Mouse (Mus musculus) liver, embryonic 11.5 days (tissue): Measurements from ENCODE around the gene Dlg2. TPM values are rescaled to one million over a fixed set of nuclear protein-coding genes. Genes with fewer than 3 reads are reported as not detected.

Experiments
- ATAC-seq: fragments of 200-750 bp; cut with Nextera tagmentation; replicated peaks from 2 replicates; pipeline ENCODE4 v1.8.0; 2017; ENCODE audit warnings: moderate number of reproducible peaks, mild to moderate bottlenecking, moderate TSS enrichment, moderate library complexity; ENCODE audit not compliant: low FRiP score
- DNase-seq: peaks from one replicate; pipeline ENCODE4 v3.0.0-alpha.2; 2017; ENCODE audit warnings: low spot score
- H3K27ac ChIP-seq: fragments of 300-500 bp; sonication (generic); 2 replicates; pipeline ENCODE4 v1.5.1; 2014; ENCODE audit warnings: mild to moderate bottlenecking, low read depth, low read length, control low read depth
- H3K27me3 ChIP-seq: fragments of 300-500 bp; sonication (generic); replicated peaks from 2 replicates; pipeline ENCODE4 v1.6.1; 2014; ENCODE audit warnings: low read length, mixed read lengths; ENCODE audit not compliant: control insufficient read depth, insufficient read depth
- H3K36me3 ChIP-seq: fragments of 300-500 bp; sonication (generic); 2 replicates; pipeline ENCODE4 v1.6.1; 2014; ENCODE audit warnings: mild to moderate bottlenecking, low read length, moderate library complexity, mixed read lengths; ENCODE audit not compliant: control insufficient read depth, insufficient read depth
- H3K4me1 ChIP-seq: fragments of 300-500 bp; sonication (generic); replicated peaks from 2 replicates; pipeline ENCODE4 v1.6.1; 2014; ENCODE audit warnings: low read length, mixed read lengths; ENCODE audit not compliant: control insufficient read depth, insufficient read depth
- H3K4me2 ChIP-seq: fragments of 300-500 bp; sonication (generic); 2 replicates; pipeline ENCODE4 v1.6.1; 2014; ENCODE audit warnings: mild to moderate bottlenecking, control low read depth, moderate library complexity
- H3K4me3 ChIP-seq: fragments of 300-500 bp; sonication (generic); 2 replicates; pipeline ENCODE4 v1.5.1; 2014; ENCODE audit warnings: low read depth, low read length, control low read depth
- H3K9ac ChIP-seq: fragments of 300-500 bp; sonication (generic); 2 replicates; pipeline ENCODE4 v1.6.1; 2014; ENCODE audit warnings: low read depth, low read length, control low read depth
- H3K9me3 ChIP-seq: fragments of 300-500 bp; sonication (generic); 2 replicates; pipeline ENCODE4 v1.6.1; 2016; ENCODE audit warnings: low read length, inconsistent platforms, mixed read lengths; ENCODE audit not compliant: control insufficient read depth
- WGBS: fragments of 180-500 bp; shearing (Covaris S2); extraction: QIAGEN DNeasy Blood & Tissue Kit; methylation state at CpG from one replicate; pipeline ENCODE4 v1.1.7; 2014; 5-methylcytosine and 5-hydroxymethylcytosine counted together
- polyA plus RNA-seq: library from polyadenylated mRNA; unstranded; fragments of >200 nt; fragmentation: Nextera tagmentation; extraction: Ambion mirVana; gene quantifications from 2 replicates; pipeline ENCODE4 v1.2.1, GENCODE M21; 2014

Dlg2 gene
- polyA plus RNA-seq, 1 experiment from 2014 or later, result 0.96 TPM

- ATAC-seq (no peak), DNase-seq (no peak)
- no peak overlapping the region for H3K4me2 ChIP-seq
- no peaks in the 10 kb centered on the region for H3K9me3 ChIP-seq
- H3K9ac ChIP-seq, result no peak overlapping the region
- no peak overlapping the region for H3K27ac ChIP-seq
- no peaks in the 10 kb centered on the region for H3K27me3 ChIP-seq
- WGBS, result 68% methylated on average over 6 of the region's 6 CpGs
- H3K4me3 ChIP-seq, result no peak overlapping the region
- no peaks in the 10 kb centered on the region for H3K4me1 ChIP-seq
- no peaks in the 10 kb centered on the region for H3K36me3 ChIP-seq
Measured at GRCm38 (mm10) chr7:92447938-92448337, 1971.5 kb downstream of the Dlg2 start.

GRCm38 (mm10) chr7:92448782-92449575 lies 1972.5 kb downstream of the Dlg2 start:
- H3K27me3 ChIP-seq, result no peaks in the 10 kb centered on the region
- no peak overlapping the region for H3K27ac ChIP-seq
- no peaks in the 10 kb centered on the region for H3K36me3 ChIP-seq
- no peak overlapping the region for H3K9ac ChIP-seq
- no peak overlapping the region for H3K4me2 ChIP-seq
- no peak for ATAC-seq
- no peaks in the 10 kb centered on the region for H3K4me1 ChIP-seq
- no peak for DNase-seq
- no peak overlapping the region for H3K4me3 ChIP-seq
- no peaks in the 10 kb centered on the region for H3K9me3 ChIP-seq
- 75% methylated on average over 7 of the region's 7 CpGs for WGBS

- Histone ChIP-seq H3K27ac (no peak overlapping the region), H3K9ac (no peak overlapping the region), H3K36me3 (no peaks in the 10 kb centered on the region), H3K4me3 (no peak overlapping the region), H3K27me3 (no peaks in the 10 kb centered on the region), H3K9me3 (no peaks in the 10 kb centered on the region), H3K4me2 (no peak overlapping the region), H3K4me1 (no peaks in the 10 kb centered on the region)
- ATAC-seq (no peak), DNase-seq (no peak)
- WGBS, result 67% methylated on average over 2 of the region's 2 CpGs
Measured at GRCm38 (mm10) chr7:92454176-92454575, 1977.7 kb downstream of the Dlg2 start.

GRCm38 (mm10) chr7:92455927-92456326 lies 1979.5 kb downstream of the Dlg2 start:
- Histone ChIP-seq H3K27ac (no peak overlapping the region), H3K4me3 (no peak overlapping the region), H3K4me2 (no peak overlapping the region), H3K4me1 (no peaks in the 10 kb centered on the region), H3K9ac (no peak overlapping the region), H3K9me3 (no peaks in the 10 kb centered on the region), H3K36me3 (no peaks in the 10 kb centered on the region), H3K27me3 (no peaks in the 10 kb centered on the region)
- WGBS, result 66% methylated on average over 5 of the region's 5 CpGs
- DNase-seq (no peak), ATAC-seq (no peak)

GRCm38 (mm10) chr7:92457791-92458190 lies 1981.3 kb downstream of the Dlg2 start:
- Histone ChIP-seq H3K27ac (no peak overlapping the region), H3K4me1 (no peaks in the 10 kb centered on the region), H3K4me3 (no peak overlapping the region), H3K27me3 (no peaks in the 10 kb centered on the region), H3K36me3 (no peaks in the 10 kb centered on the region), H3K9ac (no peak overlapping the region), H3K9me3 (no peaks in the 10 kb centered on the region), H3K4me2 (no peak overlapping the region)
- ATAC-seq (no peak; the same call in 1 of the 2 replicates), DNase-seq (no peak)
- WGBS, result 31% methylated on average over 4 of the region's 4 CpGs

- no peak overlapping the region for H3K27ac ChIP-seq
- no peaks in the 10 kb centered on the region for H3K36me3 ChIP-seq
- no peaks in the 10 kb centered on the region for H3K9me3 ChIP-seq
- no peak for DNase-seq
- H3K27me3 ChIP-seq, result no peaks in the 10 kb centered on the region
- H3K4me2 ChIP-seq, result no peak overlapping the region
- no peak for ATAC-seq
- 61% methylated on average over 4 of the region's 4 CpGs for WGBS
- no peak overlapping the region for H3K4me3 ChIP-seq
- H3K9ac ChIP-seq, result no peak overlapping the region
- H3K4me1 ChIP-seq, result no peaks in the 10 kb centered on the region
Measured at GRCm38 (mm10) chr7:92458308-92458707, 1981.8 kb downstream of the Dlg2 start.

GRCm38 (mm10) chr7:92460578-92460977 lies 1984.1 kb downstream of the Dlg2 start:
- no peak overlapping the region for H3K4me3 ChIP-seq
- no peak for ATAC-seq
- H3K27me3 ChIP-seq, result no peaks in the 10 kb centered on the region
- no peak for DNase-seq
- no peaks in the 10 kb centered on the region for H3K9me3 ChIP-seq
- H3K36me3 ChIP-seq, result no peaks in the 10 kb centered on the region
- H3K27ac ChIP-seq, result no peak overlapping the region
- no peaks in the 10 kb centered on the region for H3K4me1 ChIP-seq
- H3K4me2 ChIP-seq, result no peak overlapping the region
- no peak overlapping the region for H3K9ac ChIP-seq

GRCm38 (mm10) chr7:92461256-92461655 lies 1984.8 kb downstream of the Dlg2 start:
- Histone ChIP-seq H3K9ac (no peak overlapping the region), H3K4me1 (no peaks in the 10 kb centered on the region), H3K4me2 (no peak overlapping the region), H3K9me3 (no peaks in the 10 kb centered on the region), H3K4me3 (no peak overlapping the region), H3K27me3 (no peaks in the 10 kb centered on the region), H3K27ac (no peak overlapping the region), H3K36me3 (no peaks in the 10 kb centered on the region)
- no peak for DNase-seq
- ATAC-seq, result no peak
- 64% methylated on average over 3 of the region's 3 CpGs for WGBS
